Mouse (Mus musculus) embryo, embryonic 11 days (tissue): ENCODE results near the gene Ice2.
A peak's percentile ranks its signal among the peaks of the same experiment; 100 is the strongest.

Experiments used
- DNase-seq: peaks from one replicate; pipeline ENCODE4 v3.0.0-alpha.2; 2015

Ice2 gene

GRCm38 (mm10) chr9:69419476-69419875 is 21.8 kb downstream of the Ice2 start:
- DNase-seq = peak; percentile 17

DNA sequence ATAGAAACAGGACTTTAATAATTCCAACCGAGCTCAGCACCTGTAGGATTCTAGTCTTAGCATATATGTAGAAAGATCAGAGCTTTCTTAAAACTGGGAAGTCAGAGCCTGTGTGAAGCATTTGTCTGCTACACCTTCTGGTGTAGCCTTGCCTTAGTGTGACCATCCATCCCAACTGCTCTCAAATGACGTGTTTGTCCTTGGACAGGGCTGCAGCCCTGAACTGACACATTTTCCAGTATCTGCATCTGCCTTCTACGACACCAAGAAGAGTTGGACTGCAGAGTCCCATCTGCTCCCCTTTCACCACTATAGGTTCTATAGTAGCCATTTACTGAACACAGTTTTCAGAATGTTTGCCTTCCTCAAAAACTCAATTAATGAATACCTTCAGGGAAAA is 32.8 kb downstream of the Ice2 start:
- no peak for DNase-seq

DNA sequence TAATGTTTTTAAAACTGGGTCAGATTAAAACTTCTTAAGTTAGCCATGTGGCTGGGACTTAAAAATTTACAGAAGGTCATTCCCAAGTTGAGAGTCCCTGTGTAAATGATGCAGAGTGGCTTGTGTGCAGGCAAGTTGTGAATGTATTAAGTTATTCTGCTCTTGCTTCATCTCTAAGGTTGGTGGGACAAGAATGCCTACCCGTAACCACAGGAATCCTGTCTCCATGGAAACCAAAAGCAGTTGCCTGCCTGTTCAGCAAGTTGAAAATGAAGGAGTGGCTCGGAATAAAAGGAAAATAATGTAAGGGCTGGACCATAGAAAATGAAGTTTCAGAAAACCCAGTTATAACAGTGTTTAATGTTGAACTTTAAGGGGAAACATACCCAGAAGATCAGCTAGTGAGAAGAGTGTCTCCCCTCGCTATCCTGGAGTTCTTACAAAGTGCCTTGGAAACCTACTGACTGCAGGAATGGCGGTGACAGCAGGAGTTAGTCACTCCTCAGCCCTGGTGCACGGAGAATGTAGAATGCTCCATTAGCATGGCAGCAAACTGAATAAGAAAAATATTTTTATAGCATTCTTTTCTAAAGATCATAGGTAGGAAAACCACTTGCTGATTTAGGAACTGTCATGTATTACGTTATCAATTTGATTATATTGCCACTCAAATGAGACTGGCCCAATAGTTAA is 34.3 kb downstream of the Ice2 start:
- peak; percentile 74 for DNase-seq

DNA sequence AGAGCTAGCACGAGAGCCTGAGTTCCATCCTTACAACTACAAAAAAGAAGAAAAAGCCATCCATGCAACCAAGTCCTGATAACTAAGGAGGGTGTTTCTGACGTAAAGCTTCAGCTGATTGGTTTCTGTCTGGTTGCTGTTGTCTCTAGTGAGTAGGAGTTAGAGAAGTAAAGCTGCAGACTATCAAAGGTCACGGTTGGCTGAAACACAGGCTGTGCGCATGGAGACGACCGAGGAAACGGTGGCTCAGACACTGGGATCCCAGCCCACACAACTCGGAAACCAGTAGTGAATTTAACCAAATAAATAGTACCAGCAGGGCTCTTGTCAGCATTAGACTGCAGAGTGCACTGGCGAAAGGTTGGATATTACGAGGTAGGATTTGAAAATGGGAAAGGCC is 37.5 kb downstream of the Ice2 start:
- no peak for DNase-seq

DNA sequence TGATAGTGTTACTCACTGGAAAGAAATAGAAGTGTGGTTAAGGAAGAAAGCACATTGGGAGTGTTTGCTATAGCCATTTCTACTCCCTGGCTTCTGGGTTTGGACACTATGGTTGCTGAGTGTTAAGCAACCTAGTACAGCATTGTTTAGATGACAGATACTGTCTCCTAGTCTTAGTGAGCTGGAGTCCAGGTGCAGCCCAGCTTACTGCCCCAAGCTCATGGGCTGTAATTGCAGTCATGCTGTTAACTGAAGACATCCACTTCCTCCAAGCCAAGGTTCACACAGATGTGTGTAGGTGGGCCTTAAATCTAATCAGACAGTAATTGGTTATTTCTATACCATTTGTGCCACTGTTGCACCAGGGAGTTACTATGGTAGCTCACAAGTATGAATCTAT is 38.0 kb downstream of the Ice2 start:
- no peak for DNase-seq

DNA sequence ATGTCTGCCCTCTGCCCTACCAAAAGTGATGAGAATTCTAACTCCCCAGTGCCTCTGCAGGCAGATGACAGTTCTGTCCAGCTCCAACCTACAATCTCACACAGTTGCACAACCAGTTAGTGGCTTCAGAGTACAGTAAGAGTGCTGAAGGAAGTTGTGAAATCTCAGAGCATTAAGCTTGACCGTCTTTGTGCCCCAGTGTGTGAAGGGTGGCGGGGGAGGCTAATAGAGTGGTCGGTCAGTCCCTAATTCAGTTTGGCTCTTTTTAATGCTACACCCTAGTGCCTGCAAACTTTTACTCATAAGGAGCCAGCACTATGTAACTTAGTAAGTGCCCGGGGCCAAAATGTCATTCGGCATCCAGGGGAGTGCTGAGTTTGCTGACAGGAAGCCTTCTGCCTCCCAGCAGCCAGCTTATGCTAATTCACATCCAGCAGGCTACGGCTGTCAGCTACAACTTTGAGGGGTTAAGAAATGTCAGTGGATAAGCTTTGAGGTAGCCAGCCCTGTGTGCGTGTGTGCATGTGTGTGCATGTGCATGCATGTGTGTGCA is 42.2 kb downstream of the Ice2 start:
- peak; percentile 62 for DNase-seq

DNA sequence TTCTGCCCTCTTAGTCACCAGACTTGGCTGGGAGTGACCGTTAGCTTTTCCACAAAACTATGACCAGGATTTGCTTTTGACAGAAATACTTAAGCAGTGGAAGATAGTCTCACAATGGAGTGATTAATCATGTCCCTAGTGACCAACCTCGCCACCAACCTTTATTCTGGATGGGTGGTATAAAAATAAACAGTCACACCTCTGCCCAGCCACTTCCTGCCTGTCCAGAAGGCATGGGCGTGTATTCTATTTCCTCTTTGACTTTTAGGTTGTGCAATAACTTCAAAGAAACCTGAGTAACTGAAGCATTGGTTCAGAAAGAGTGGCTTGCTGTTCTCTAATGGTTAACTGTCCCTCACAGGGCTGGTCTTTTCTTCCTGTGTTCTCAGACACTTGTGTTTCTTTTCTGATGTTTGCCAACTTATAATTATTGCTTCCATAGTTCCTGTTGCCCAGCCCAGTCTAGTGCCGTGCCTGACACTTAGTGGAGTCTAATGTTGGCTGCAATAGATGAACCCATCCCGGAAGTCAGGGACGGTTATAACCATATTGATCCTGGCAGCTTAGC is 44.8 kb downstream of the Ice2 start:
- no peak for DNase-seq

DNA sequence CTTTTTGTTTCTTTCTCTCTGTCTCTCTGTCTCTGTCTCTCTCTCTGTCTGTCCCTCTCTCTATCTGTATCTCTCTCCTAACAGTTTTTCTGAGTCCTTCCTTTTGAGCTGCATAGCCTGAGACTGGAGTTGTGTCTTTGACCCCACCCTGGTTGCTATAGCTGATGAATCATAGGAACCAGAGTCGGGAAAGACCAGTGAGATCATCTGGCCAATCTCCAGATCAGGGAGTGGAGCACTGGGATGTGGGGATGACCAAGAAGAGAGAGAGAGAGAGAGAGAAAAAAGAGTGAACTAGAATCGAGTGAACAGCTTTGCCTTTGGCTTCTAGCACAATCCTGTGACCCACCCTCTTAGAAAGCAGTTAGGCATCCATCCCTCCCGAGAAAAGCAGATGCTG is 45.5 kb downstream of the Ice2 start:
- DNase-seq = no peak

DNA sequence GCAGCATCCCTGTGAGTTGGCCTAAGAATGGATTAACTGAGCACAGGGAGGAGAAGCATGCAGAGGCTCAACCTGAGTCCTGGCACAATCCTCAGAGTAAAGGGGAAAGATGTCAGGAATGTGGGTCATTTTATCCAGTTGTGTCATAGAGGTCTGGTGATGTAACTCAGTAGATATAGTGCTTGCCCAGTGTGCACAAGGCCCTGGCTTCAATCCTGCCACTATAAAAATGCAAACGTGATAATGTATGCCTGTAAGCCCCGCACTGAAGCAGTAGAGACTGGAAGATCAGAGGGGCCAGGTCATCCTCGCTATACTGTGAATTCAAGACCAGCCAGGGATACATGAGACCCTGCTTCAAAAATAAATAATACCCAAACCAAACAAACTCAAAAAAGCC is 51.1 kb downstream of the Ice2 start:
- DNase-seq = no peak

DNA sequence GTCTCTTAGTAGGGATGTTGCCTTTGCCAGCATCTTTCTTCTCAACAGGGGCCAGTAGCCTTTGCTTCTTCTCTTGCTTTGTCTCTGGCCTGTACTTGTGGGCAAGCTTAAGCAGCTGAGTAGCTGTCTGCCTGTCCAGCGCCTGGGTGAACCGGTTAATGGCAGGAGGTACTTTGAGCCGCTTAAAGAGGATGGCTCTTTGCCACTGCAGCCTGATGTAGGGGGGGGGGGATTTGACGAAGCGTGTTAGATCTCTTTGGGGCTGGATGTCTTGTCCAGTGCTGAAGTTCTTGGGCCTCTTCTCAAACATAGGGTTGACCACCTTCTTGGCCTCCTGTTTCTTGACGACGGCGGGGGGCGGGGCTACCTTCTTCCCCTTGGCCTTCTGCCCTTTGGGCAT is 52.9 kb downstream of the Ice2 start:
- no peak for DNase-seq

GRCm38 (mm10) chr9:69451886-69452810 is 54.4 kb downstream of the Ice2 start:
- no peak for DNase-seq

DNA sequence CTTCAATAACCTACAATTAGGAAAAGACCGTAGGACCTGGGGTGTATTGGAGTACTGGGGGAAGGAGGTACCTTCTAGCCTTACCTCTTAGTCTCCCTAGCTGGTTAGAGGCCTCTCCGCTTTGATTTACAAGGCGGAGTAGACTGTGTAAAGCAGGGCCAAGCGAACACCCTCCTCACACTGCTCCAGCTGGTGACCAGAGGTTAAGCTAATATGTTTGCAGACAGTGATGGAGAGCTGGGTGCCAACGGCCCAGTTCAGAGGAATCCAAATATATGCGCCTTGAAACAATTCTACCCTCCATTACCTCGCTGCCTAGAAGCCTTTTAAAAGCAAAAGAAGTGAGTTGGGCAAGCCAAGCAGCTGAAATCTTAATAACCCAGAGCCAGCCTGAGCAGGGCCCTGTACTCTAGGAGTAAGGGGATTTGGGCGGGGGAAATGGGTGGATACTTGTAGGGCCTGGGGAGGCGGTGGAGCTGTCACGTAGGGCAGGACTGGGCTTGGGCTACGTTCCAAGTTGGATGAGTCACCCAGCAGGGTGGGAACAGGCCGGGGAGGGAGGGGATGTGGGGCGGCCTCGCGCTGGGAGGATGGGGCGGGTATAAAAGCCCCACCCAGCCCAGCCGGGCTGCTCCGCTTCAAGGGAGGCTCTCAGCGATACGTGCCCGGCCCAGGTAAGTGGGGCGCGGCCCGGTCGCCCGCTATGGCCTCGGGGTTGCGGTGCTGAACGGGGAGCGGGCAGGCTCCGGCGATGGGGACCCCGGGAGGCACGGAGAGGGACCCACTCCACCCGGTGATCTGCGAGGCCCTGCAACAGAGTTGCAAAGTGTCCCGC is 55.6 kb downstream of the Ice2 start, which contains the start of gene Anxa2:
Gene Anxa2 (plus strand): TSS at position 555 of the 835 bp plus-strand sequence.
- peak; percentile 81 for DNase-seq

- peak; percentile 44 for DNase-seq
Measured at GRCm38 (mm10) chr9:69453901-69454666, 56.4 kb downstream of the Ice2 start.

DNA sequence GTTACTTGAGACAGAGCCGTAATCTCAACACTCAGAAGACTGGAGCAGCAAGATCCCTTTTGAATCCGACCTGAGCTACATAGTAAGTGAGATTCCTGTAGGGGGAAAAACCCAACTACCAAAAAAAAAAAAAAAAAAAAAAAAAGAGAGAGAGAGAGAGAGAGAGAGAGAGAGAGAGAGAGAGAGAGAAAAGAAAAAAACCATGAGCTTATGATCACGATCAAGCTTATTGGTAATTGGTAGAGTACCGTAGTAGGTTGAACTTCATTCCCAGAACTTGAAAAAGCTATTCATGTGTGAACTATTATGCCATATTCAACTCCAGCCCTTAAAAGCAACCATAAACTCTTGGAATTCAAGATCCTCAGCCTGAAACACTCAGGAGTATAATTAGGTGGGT is 57.0 kb downstream of the Ice2 start:
- no peak for DNase-seq

DNA sequence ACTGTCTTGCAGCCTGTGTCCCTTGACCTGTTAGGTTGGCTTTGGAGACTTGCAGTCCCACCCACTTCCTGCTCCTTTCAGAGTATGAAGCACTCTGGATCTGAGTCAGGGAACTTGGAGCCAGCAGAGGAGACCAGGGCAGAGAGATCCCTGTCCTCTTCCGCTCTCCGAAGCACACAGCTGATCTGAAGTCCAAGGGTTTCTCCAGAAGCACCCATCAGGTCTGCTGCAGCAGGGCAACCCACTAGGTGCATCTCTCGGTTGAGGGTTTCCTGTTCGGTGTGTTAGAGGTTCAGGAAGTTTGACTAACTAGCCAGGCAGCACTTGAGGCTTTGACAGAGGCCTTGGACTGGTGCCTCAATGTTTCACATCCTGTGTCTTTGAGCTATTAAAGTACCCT is 57.7 kb downstream of the Ice2 start:
- DNase-seq = peak; percentile 25

- DNase-seq = no peak
Measured at GRCm38 (mm10) chr9:69456406-69457075, 58.8 kb downstream of the Ice2 start.

DNA sequence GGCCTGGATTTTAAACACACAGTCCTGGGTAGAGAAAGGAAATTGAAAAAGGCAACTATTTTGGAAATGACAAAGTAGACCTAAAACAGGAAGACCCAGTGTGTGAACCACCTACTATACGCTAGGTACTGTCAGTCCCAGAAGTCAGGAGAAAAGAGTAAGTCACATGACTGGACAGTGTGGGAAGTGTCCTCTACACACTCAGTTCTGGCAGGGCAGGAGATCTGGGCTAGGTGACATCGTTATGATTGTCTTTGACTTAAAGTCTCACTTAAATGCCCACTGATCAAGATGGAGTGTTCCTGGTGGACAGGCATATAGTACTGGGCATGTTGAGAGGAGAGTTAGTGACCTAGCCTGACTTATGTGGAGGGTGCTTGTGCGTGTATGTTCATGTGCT is 59.4 kb downstream of the Ice2 start:
- DNase-seq = no peak

GRCm38 (mm10) chr9:69457747-69458625 is 60.3 kb downstream of the Ice2 start:
- DNase-seq = peak; percentile 56

DNA sequence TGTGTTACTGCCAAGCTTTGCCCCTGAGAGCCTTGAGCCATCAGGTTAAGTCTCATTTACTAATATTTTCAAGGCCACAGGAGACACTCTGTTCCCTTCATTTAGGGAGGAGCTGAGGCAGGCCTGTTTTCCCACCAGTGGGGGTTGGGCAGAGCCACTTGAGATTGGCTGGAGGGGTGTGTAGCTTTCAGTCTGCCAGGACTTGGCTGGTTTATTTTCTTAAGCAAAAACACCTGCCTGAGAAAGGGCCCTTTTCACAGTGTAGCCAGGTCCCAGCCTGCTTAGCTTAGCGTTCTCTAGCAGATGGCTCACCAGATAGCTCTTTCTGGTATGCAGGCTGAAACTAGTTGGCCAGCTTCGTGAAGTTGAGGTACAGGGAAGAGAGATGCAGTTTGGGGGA is 61.3 kb downstream of the Ice2 start:
- DNase-seq = peak; percentile 80

DNA sequence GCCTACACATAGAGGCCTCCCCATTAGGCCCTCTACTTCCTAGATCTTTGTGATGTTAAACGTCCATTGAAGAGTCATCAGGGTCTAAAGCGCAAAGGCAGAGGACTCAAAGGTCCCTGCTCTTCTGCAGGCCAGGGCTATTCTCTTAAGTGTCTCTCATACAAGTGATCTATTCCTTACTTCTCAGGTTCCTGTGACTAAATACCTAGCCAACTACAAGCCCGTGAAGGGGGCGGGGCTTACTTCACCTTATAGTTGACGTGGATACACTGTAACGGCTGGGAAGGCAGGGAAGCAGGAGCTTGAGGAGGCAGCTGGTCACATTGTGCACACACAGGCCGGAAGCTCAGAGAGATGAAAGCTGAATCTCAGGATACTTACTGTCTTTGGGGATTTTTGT is 62.2 kb downstream of the Ice2 start:
- no peak for DNase-seq
